Mouse (Mus musculus) central nervous system, embryonic 11.5 days (tissue): ENCODE measurements around the gene Fkbp9. TPM values are rescaled to one million over a fixed set of nuclear protein-coding genes. Genes with fewer than 3 reads are reported as not detected.

Experiments used
- polyA plus RNA-seq: library from polyadenylated mRNA; depleted of rRNA; stranded (reverse); fragments of >200 nt; gene quantifications from 2 replicates; pipeline ENCODE4 v1.2.3, GENCODE M21; 2012; rRNA removed

The Fkbp9 gene
- 61.5 and 78.9 TPM in 2 replicates for polyA plus RNA-seq

DNA sequence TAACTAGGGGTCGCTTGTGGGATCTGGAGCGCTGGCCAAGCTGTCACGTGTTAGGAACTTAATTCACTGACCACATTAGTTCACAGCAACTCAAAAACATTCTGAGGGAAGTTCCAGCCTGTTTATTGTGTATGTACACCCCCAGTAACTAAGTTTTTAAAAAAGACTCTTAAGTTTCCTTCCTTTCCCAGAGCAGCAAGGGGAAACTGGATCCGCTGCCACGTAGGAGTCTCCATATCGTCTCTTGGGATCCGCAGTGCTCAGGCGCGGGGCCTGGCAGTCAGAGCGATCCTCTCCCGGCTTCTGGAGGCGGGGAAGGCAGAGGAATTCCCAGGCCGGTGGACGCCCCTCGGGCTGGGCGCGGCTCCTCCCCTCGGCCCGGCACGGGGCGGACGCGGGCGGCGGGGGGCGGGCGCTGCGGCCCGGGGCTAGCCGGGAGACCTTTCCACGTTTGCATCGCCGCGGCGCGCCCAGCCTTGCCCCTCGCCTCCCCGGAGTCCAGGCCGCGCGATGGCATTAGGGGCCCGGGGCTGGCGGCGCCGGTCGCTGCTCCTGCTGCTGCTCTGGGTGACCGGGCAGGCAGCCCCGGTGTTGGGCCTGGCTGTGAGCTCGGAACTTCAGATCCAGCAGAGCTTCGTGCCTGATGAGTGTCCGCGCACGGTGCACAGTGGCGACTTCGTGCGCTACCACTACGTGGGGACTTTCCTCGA lies at the start of gene Fkbp9:
Fkbp9 (plus strand) TSS at position 363 of the 710 bp plus-strand sequence.

GRCm38 (mm10) chr6:56797311-56798151 lies 34.3 kb upstream of the Fkbp9 start, which contains the start of gene Kbtbd2:
TSS of gene Kbtbd2 (minus strand) at chr6:56797813.

DNA sequence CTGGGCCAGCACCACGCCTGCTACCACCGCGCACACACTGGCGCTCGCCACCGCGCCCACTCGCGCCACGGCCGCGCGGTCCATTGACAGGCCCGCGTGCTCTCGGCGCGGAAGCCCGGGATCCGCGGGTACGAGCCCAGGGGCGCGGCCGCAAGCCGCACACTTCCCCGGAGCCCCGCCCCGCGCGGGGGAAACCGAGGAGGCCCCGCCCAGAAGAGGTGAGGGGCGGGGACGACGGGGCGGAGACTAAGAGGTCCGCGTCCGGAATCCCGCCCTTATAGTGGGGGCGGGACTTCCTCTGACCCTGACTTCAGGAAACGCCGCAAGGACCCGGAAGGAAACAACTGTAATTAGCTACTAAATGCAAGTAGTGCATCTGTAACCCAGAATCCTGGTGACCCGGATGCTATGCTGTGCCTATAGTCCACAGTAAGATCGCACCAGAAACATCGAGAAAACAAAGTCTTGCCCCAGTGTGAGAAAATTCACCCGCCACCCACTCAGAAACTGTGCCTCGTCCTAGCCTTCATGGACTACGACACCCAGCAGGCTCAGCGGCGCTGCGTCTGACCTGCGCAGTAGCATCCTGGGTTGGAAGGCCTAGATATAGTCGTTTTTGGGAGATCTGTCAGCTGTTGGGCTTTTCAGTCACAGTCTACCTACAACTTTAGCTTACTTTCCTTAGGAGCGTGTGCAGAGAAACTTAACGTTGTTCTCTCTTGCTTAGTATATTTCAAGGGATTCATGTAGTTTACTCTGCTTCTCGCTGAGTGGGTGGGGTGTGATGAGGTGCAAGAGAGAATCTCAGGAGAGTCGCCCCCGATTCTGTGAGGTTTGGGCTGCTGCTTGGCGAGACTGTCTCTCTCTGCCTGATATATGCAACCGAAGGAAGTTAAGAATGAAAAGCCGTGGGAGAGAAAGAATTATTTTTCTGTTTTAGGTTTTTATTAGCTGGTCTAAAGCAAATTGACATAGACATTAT lies 92.2 kb downstream of the Fkbp9 start, which contains the start of the genes Nt5c3 and Vmn1r4:
Nt5c3 (minus strand) TSS at position 207 of the 982 bp plus-strand sequence.
Vmn1r4 (plus strand) TSS at position 290 of the 982 bp plus-strand sequence.

Other genes starting within 250 kb of the Fkbp9 start
- gene Lsm5, start 127.3 kb upstream of the Fkbp9 start, polyA plus RNA-seq: 76.8 and 181 TPM in 2 replicates
- gene Avl9, start 117.2 kb upstream of the Fkbp9 start, polyA plus RNA-seq: 14.7 and 18.7 TPM in 2 replicates
- 27.7 and 36.0 TPM in 2 replicates for gene Kbtbd2, start 34.2 kb upstream of the Fkbp9 start, polyA plus RNA-seq
- 27.7 and 40.0 TPM in 2 replicates for gene Nt5c3, start 91.9 kb downstream of the Fkbp9 start, polyA plus RNA-seq
- gene Vmn1r4, start 92.0 kb downstream of the Fkbp9 start, polyA plus RNA-seq: 0.36 and 0.39 TPM in 2 replicates
- not detected in 2 replicates for gene Vmn1r5, start 138.2 kb downstream of the Fkbp9 start, polyA plus RNA-seq
- not detected in 2 replicates for gene Vmn1r6, start 165.2 kb downstream of the Fkbp9 start, polyA plus RNA-seq
- gene Vmn1r7, start 193.3 kb downstream of the Fkbp9 start, polyA plus RNA-seq: not detected in 2 replicates
- gene Vmn1r8, start 200.2 kb downstream of the Fkbp9 start, polyA plus RNA-seq: not detected in 2 replicates
- gene Vmn1r9, start 234.7 kb downstream of the Fkbp9 start, polyA plus RNA-seq: not detected in 2 replicates